ENCODE assay signal across 12 mouse cellular contexts in the genomic region with DNA sequence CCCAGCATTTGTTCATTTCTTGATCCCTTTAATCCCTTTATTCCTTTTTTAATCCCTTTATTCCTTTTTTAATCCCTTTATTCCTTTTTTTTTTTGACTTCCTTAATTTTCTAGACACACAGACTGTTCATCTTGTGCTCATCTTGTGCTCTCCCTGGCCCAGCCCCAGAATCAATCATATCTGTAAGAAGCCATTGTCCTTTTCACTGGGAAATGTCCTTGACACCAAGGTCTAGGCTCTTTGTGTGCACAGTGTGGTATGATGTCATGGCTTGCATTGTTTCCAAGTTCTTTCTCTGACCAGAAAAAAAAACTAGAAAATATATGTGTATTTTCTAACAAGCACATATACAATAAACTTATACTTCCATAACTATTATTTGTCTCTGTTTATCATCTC.
DNase-seq lines count a peak whose midpoint lies in the region.
"Had no signal": no experiment of that assay in that cellular context is flagged by ENCODE, and none has a peak within 500 bp of the region (broad histone marks: within the 10 kb centered on the region; RNA-seq: fewer than 3 reads in every experiment).

No protein-coding gene starts in this region.

- DNase-seq in adrenal gland, adult 2 months: peak; percentile 34
- DNase-seq in adrenal gland, postnatal 4 days (ENCODE audit: low spot score in 2 of 2): no peak
- peak; percentile 32 to 38 for DNase-seq in adrenal gland, postnatal 36 days
- DNase-seq in adrenal gland, postnatal 25 days: no peak
- DNase-seq: adrenal gland, postnatal 10 days; cerebellum, adult 11 months; cerebellum, adult 18-20 months; cerebellum, adult 8-10 months; cerebellum, adult 9-11 months; cerebellum, postnatal 14 days; cerebellum, postnatal 36 days; embryo, embryonic 11 days had no signal

Comparison
In these comparisons a context has a peak if more than half of its experiments do, and no peak if none do; other contexts are left out.
1. DNase-seq: peak in adrenal gland, adult 2 months (single experiment) and adrenal gland, postnatal 36 days (2 of 2); none in adrenal gland, postnatal 4 days (0 of 2) and adrenal gland, postnatal 25 days (single experiment).